Mouse (Mus musculus): ENCODE measurements around the gene Cercam. TPM values are rescaled to one million over a fixed set of nuclear protein-coding genes. Genes with fewer than 3 reads are reported as not detected.

Cercam gene
- polyA plus RNA-seq, 1 experiment = 10.8 TPM

DNA sequence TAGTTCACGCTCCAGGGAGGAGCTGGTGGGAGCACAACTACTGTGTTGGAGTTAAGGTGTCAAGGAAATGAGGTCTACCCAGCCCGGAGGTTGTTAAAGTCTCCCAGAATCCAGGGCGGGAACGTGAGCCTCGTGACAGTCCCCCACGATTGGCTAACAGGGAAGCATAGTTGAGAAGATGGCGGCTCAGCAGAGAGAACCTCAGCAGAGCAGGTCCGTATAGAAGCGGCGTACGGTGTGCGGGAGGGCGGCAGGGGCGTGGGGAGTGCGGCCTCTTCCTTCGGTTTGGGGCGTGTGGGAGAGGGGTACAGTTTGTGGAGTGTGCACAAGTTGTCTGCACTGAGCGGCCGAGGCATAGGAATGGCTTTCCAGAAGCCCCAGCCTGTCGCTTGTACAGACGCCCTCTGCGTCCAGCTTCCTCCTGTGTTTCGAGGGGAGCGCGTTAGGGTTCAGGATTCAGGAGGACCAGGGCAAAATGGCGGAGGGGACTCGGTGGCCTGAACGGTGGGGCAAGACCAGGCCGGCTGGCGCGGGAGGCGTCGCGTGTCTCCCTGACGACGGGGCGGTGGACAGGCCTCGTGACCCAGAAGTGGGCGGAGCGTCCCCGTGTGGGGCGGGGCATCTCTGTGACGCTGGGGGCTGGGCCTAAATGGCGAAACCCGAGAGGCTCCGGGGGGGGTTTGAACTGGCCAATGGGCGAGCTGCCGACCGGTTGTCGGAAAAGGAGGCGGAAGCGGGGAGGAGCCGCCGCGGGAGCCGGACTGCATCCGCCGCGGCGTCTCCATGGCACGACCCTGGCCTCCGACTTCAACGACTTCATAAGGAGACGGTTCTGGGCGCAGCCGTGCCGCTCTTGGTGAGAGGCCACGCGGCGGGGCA, 20.3 kb downstream of the Cercam start, which contains the start of gene Odf2:
Gene Odf2 (plus strand): TSS at position 156 of the 879 bp plus-strand sequence.
- H3K4me3 ChIP-seq = peak within 1 kb of the TSS; percentile 53
- H3K79me2 ChIP-seq (ENCODE audit: control insufficient read depth, insufficient read depth) = peaks cover 14% of the 10 kb centered on the region
- TF ChIP-seq POLR2AphosphoS2 (IDR thresholded peaks at IDR 0.05; ENCODE audit: insufficient read length, low read depth) (peak; percentile 69), MAX (IDR thresholded peaks at IDR 0.05; ENCODE audit: low read depth) (no peak), REST (IDR thresholded peaks at IDR 0.05; ENCODE audit: insufficient read depth, insufficient read length) (no peak), TCF3 (IDR thresholded peaks at IDR 0.05; ENCODE audit: insufficient read length, low read depth) (no peak), MYOG (IDR thresholded peaks at IDR 0.05; ENCODE audit: control insufficient read depth in 1 of 3, insufficient read depth in 1 of 3, insufficient read length in 2 of 3, low read depth in 2 of 3) (peak in 1 of 3 experiments; percentile 37), TCF12 (IDR thresholded peaks at IDR 0.05; ENCODE audit: insufficient read depth, poor library complexity, severe bottlenecking) (no peak), E2F4 (IDR thresholded peaks at IDR 0.05; ENCODE audit: insufficient read depth) (no peak), MYOD1 (IDR thresholded peaks at IDR 0.05; ENCODE audit: control insufficient read depth in 1 of 3, insufficient read length in 2 of 3, low read depth in 2 of 3) (peak in 1 of 3 experiments; percentile 28), CEBPB (IDR thresholded peaks at IDR 0.05; ENCODE audit: insufficient read depth, poor library complexity, severe bottlenecking) (no peak), POLR2A (IDR thresholded peaks at IDR 0.05; ENCODE audit: insufficient read length, low read depth) (peak; percentile 78), USF1 (IDR thresholded peaks at IDR 0.05; ENCODE audit: low read depth) (peak; percentile 73), SRF (IDR thresholded peaks at IDR 0.05; ENCODE audit: control insufficient read depth, insufficient read length, low read depth) (no peak)
- peak within 1 kb of the TSS; percentile 23 for H3ac ChIP-seq (ENCODE audit: control insufficient read depth, insufficient read length)
- H3K27me3 ChIP-seq (ENCODE audit: control insufficient read depth, insufficient read depth, insufficient read length) = no peaks in the 10 kb centered on the region
- H3K36me3 ChIP-seq (ENCODE audit: control insufficient read depth, insufficient read depth) = peaks cover 10% of the 10 kb centered on the region
- H3K4me2 ChIP-seq (ENCODE audit: low read depth) = peak within 1 kb of the TSS; percentile 84

- peak in 1 of 3 experiments; percentile 44 for TF ChIP-seq MYOD1 (IDR thresholded peaks at IDR 0.05; ENCODE audit: control insufficient read depth in 1 of 3, insufficient read length in 2 of 3, low read depth in 2 of 3)
- TF ChIP-seq SRF (IDR thresholded peaks at IDR 0.05; ENCODE audit: control insufficient read depth, insufficient read length, low read depth) = no peak
- peak; percentile 56 for TF ChIP-seq POLR2A (IDR thresholded peaks at IDR 0.05; ENCODE audit: insufficient read length, low read depth)
- no peak for TF ChIP-seq MAX (IDR thresholded peaks at IDR 0.05; ENCODE audit: low read depth)
- TF ChIP-seq TCF3 (IDR thresholded peaks at IDR 0.05; ENCODE audit: insufficient read length, low read depth) = no peak
- TF ChIP-seq MYOG (IDR thresholded peaks at IDR 0.05; ENCODE audit: control insufficient read depth in 1 of 3, insufficient read depth in 1 of 3, insufficient read length in 2 of 3, low read depth in 2 of 3) = no peak
- TF ChIP-seq POLR2AphosphoS2 (IDR thresholded peaks at IDR 0.05; ENCODE audit: insufficient read length, low read depth) = peak; percentile 42
- no peak for TF ChIP-seq USF1 (IDR thresholded peaks at IDR 0.05; ENCODE audit: low read depth)
- TF ChIP-seq CEBPB (IDR thresholded peaks at IDR 0.05; ENCODE audit: insufficient read depth, poor library complexity, severe bottlenecking) = no peak
- TF ChIP-seq E2F4 (IDR thresholded peaks at IDR 0.05; ENCODE audit: insufficient read depth) = no peak
- no peak for TF ChIP-seq TCF12 (IDR thresholded peaks at IDR 0.05; ENCODE audit: insufficient read depth, poor library complexity, severe bottlenecking)
These were observed 21.2 kb downstream of the Cercam start for GRCm38 (mm10) chr2:29889991-29890833.

DNA sequence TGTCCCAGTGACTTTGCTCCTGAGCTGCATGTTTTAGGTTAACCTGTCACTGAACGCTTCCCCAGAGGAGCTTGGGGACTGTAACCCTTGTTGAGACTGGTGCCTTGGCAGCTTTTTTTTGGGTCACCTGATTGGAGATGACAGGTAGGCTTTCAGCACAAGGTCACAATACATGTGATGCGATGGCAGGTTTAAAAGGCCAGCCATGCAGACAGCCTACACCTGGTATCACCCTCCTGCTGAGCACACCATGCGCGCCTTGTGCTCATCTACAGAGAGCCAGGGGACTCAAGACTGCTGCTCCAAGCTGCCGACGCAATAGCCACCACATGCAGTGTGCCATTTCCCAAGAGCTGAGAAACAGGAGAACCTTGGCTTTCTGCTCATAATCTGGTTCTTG, 22.8 kb downstream of the Cercam start:
- H3K79me2 ChIP-seq (ENCODE audit: control insufficient read depth, insufficient read depth) = peaks cover 14% of the 10 kb centered on the region
- no peak overlapping the region for H3K4me2 ChIP-seq (ENCODE audit: low read depth)
- no peaks in the 10 kb centered on the region for H3K27me3 ChIP-seq (ENCODE audit: control insufficient read depth, insufficient read depth, insufficient read length)
- H3K4me3 ChIP-seq = no peak overlapping the region
- TF ChIP-seq SRF (IDR thresholded peaks at IDR 0.05; ENCODE audit: control insufficient read depth, insufficient read length, low read depth) = no peak
- TF ChIP-seq E2F4 (IDR thresholded peaks at IDR 0.05; ENCODE audit: insufficient read depth) = no peak
- TF ChIP-seq POLR2AphosphoS2 (IDR thresholded peaks at IDR 0.05; ENCODE audit: insufficient read length, low read depth) = no peak
- no peak for TF ChIP-seq MAX (IDR thresholded peaks at IDR 0.05; ENCODE audit: low read depth)
- TF ChIP-seq REST (IDR thresholded peaks at IDR 0.05; ENCODE audit: insufficient read depth, insufficient read length) = no peak
- TF ChIP-seq CEBPB (IDR thresholded peaks at IDR 0.05; ENCODE audit: insufficient read depth, poor library complexity, severe bottlenecking) = no peak
- TF ChIP-seq POLR2A (IDR thresholded peaks at IDR 0.05; ENCODE audit: insufficient read length, low read depth) = no peak
- TF ChIP-seq TCF3 (IDR thresholded peaks at IDR 0.05; ENCODE audit: insufficient read length, low read depth) = no peak
- TF ChIP-seq MYOG (IDR thresholded peaks at IDR 0.05; ENCODE audit: control insufficient read depth in 1 of 3, insufficient read depth in 1 of 3, insufficient read length in 2 of 3, low read depth in 2 of 3) = no peak
- TF ChIP-seq MYOD1 (IDR thresholded peaks at IDR 0.05; ENCODE audit: control insufficient read depth in 1 of 3, insufficient read length in 2 of 3, low read depth in 2 of 3) = no peak
- TF ChIP-seq USF1 (IDR thresholded peaks at IDR 0.05; ENCODE audit: low read depth) = no peak
- TF ChIP-seq TCF12 (IDR thresholded peaks at IDR 0.05; ENCODE audit: insufficient read depth, poor library complexity, severe bottlenecking) = no peak
- H3K36me3 ChIP-seq (ENCODE audit: control insufficient read depth, insufficient read depth) = peaks cover 15% of the 10 kb centered on the region
- H3ac ChIP-seq (ENCODE audit: control insufficient read depth, insufficient read length) = no peak overlapping the region

More at GRCm38 (mm10) chr2:29889991-29890833, 21.2 kb downstream of the Cercam start:
- H3K4me2 ChIP-seq (ENCODE audit: low read depth) = peak overlapping the region; percentile 79
- H3K4me3 ChIP-seq = peak overlapping the region; percentile 53
- peaks cover 15% of the 10 kb centered on the region for H3K36me3 ChIP-seq (ENCODE audit: control insufficient read depth, insufficient read depth)
- peak overlapping the region; percentile 23 for H3ac ChIP-seq (ENCODE audit: control insufficient read depth, insufficient read length)
- no peaks in the 10 kb centered on the region for H3K27me3 ChIP-seq (ENCODE audit: control insufficient read depth, insufficient read depth, insufficient read length)
- H3K79me2 ChIP-seq (ENCODE audit: control insufficient read depth, insufficient read depth) = peaks cover 14% of the 10 kb centered on the region

DNA sequence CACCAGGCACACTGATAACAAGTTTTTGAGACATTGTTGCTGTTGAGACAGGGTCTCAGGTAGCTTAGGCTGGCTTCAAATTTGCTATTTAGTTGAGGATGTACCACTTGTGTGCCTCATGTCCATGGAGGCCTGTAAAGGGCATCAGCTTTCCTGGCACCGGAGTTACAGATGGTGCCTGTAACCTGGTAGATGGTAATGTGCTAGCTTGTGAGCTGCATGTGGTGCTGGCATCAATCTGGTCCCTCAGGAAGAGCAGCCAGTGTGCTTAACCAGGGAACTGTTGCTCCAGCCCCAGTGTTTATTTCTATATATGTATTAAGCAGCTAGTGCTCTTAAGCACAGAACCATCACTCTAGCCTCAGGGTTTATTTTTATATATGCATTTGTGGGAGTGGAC, 27.1 kb downstream of the Cercam start:
- H3K4me2 ChIP-seq (ENCODE audit: low read depth) = no peak overlapping the region
- peaks cover 28% of the 10 kb centered on the region for H3K36me3 ChIP-seq (ENCODE audit: control insufficient read depth, insufficient read depth)
- peaks cover 6% of the 10 kb centered on the region for H3K79me2 ChIP-seq (ENCODE audit: control insufficient read depth, insufficient read depth)
- no peak overlapping the region for H3ac ChIP-seq (ENCODE audit: control insufficient read depth, insufficient read length)
- TF ChIP-seq E2F4 (IDR thresholded peaks at IDR 0.05; ENCODE audit: insufficient read depth) (no peak), MAX (IDR thresholded peaks at IDR 0.05; ENCODE audit: low read depth) (no peak), TCF12 (IDR thresholded peaks at IDR 0.05; ENCODE audit: insufficient read depth, poor library complexity, severe bottlenecking) (no peak), CEBPB (IDR thresholded peaks at IDR 0.05; ENCODE audit: insufficient read depth, poor library complexity, severe bottlenecking) (no peak)
- H3K27me3 ChIP-seq (ENCODE audit: control insufficient read depth, insufficient read depth, insufficient read length) = no peaks in the 10 kb centered on the region
- H3K4me3 ChIP-seq = no peak overlapping the region

Data from myocyte (in vitro differentiated cells).